Mouse (Mus musculus): ENCODE measurements around the gene Lpcat2b. TPM values are rescaled to one million over a fixed set of nuclear protein-coding genes. Genes with fewer than 3 reads are reported as not detected.

Lpcat2b gene
- total and polyA plus RNA-seq, 2 experiments: not detected

- Histone ChIP-seq H3K27me3 (ENCODE audit: control insufficient read depth, insufficient read depth, low read length) (no peaks in the 10 kb centered on the region), H3K4me1 (ENCODE audit: control insufficient read depth, insufficient read depth, low read length) (no peaks in the 10 kb centered on the region; the same call in none of the 2 replicates), H3K79me2 (ENCODE audit: control insufficient read depth, insufficient read depth, low read length) (no peaks in the 10 kb centered on the region), H3K9ac (ENCODE audit: low read depth, low read length) (no peak overlapping the region), H3K4me3 (ENCODE audit: insufficient read depth, low read depth, low read length) (no peak overlapping the region), H3K36me3 (ENCODE audit: control insufficient read depth, insufficient read depth, low read length) (no peaks in the 10 kb centered on the region), H3K27ac (replicated peaks; ENCODE audit: insufficient read depth, low read depth, low read length) (no peak overlapping the region)
- DNase-seq (ENCODE audit: extremely low read depth, low read depth, low spot score): no peak
- no peak for TF ChIP-seq CTCF (IDR thresholded peaks at IDR 0.05; ENCODE audit: low read depth, low read length)
- no peak for TF ChIP-seq POLR2A (IDR thresholded peaks at IDR 0.05; ENCODE audit: extremely low read depth, insufficient read depth, low read length)
- WGBS: 88% methylated on average over 2 of the region's 2 CpGs
Measured at GRCm38 (mm10) chr5:107412285-107412684, 19.1 kb upstream of the Lpcat2b start.

GRCm38 (mm10) chr5:107415098-107415497, 16.3 kb upstream of the Lpcat2b start:
- H3K4me3 ChIP-seq (ENCODE audit: insufficient read depth, low read depth, low read length): no peak overlapping the region
- no peak for TF ChIP-seq CTCF (IDR thresholded peaks at IDR 0.05; ENCODE audit: low read depth, low read length)
- no peak for TF ChIP-seq POLR2A (IDR thresholded peaks at IDR 0.05; ENCODE audit: extremely low read depth, insufficient read depth, low read length)
- DNase-seq (ENCODE audit: extremely low read depth, low read depth, low spot score): no peak
- no peaks in the 10 kb centered on the region for H3K27me3 ChIP-seq (ENCODE audit: control insufficient read depth, insufficient read depth, low read length)
- H3K36me3 ChIP-seq (ENCODE audit: control insufficient read depth, insufficient read depth, low read length): no peaks in the 10 kb centered on the region
- H3K9ac ChIP-seq (ENCODE audit: low read depth, low read length): no peak overlapping the region
- no peaks in the 10 kb centered on the region for H3K79me2 ChIP-seq (ENCODE audit: control insufficient read depth, insufficient read depth, low read length)
- no peaks in the 10 kb centered on the region; the same call in none of the 2 replicates for H3K4me1 ChIP-seq (ENCODE audit: control insufficient read depth, insufficient read depth, low read length)
- WGBS: 84% methylated on average over 2 of the region's 2 CpGs
- H3K27ac ChIP-seq (replicated peaks; ENCODE audit: insufficient read depth, low read depth, low read length): no peak overlapping the region

- Histone ChIP-seq H3K9ac (ENCODE audit: low read depth, low read length) (no peak overlapping the region), H3K27me3 (ENCODE audit: control insufficient read depth, insufficient read depth, low read length) (no peaks in the 10 kb centered on the region), H3K27ac (replicated peaks; ENCODE audit: insufficient read depth, low read depth, low read length) (no peak overlapping the region), H3K36me3 (ENCODE audit: control insufficient read depth, insufficient read depth, low read length) (no peaks in the 10 kb centered on the region), H3K79me2 (ENCODE audit: control insufficient read depth, insufficient read depth, low read length) (no peaks in the 10 kb centered on the region), H3K4me3 (ENCODE audit: insufficient read depth, low read depth, low read length) (no peak overlapping the region), H3K4me1 (ENCODE audit: control insufficient read depth, insufficient read depth, low read length) (no peaks in the 10 kb centered on the region)
- DNase-seq (ENCODE audit: extremely low read depth, low read depth, low spot score): no peak
- no peak for TF ChIP-seq CTCF (IDR thresholded peaks at IDR 0.05; ENCODE audit: low read depth, low read length)
- TF ChIP-seq POLR2A (IDR thresholded peaks at IDR 0.05; ENCODE audit: extremely low read depth, insufficient read depth, low read length): no peak
- 14% methylated on average over 1 of the region's 1 CpGs for WGBS
Measured at GRCm38 (mm10) chr5:107421676-107422075, 9.7 kb upstream of the Lpcat2b start.

GRCm38 (mm10) chr5:107434001-107434400, 2.7 kb downstream of the Lpcat2b start:
- TF ChIP-seq CTCF (IDR thresholded peaks at IDR 0.05; ENCODE audit: low read depth, low read length): no peak
- TF ChIP-seq POLR2A (IDR thresholded peaks at IDR 0.05; ENCODE audit: extremely low read depth, insufficient read depth, low read length): no peak
- WGBS: 88% methylated on average over 5 of the region's 5 CpGs
- DNase-seq (ENCODE audit: extremely low read depth, low read depth, low spot score): no peak
- H3K79me2 ChIP-seq (ENCODE audit: control insufficient read depth, insufficient read depth, low read length): no peaks in the 10 kb centered on the region
- no peak overlapping the region for H3K27ac ChIP-seq (replicated peaks; ENCODE audit: insufficient read depth, low read depth, low read length)
- peaks cover 5% of the 10 kb centered on the region; the same call in 1 of the 2 replicates for H3K4me1 ChIP-seq (ENCODE audit: control insufficient read depth, insufficient read depth, low read length)
- H3K36me3 ChIP-seq (ENCODE audit: control insufficient read depth, insufficient read depth, low read length): no peaks in the 10 kb centered on the region
- H3K9ac ChIP-seq (ENCODE audit: low read depth, low read length): no peak overlapping the region
- no peaks in the 10 kb centered on the region for H3K27me3 ChIP-seq (ENCODE audit: control insufficient read depth, insufficient read depth, low read length)
- H3K4me3 ChIP-seq (ENCODE audit: insufficient read depth, low read depth, low read length): no peak overlapping the region

- no peaks in the 10 kb centered on the region for H3K36me3 ChIP-seq (ENCODE audit: control insufficient read depth, insufficient read depth, low read length)
- H3K4me1 ChIP-seq (ENCODE audit: control insufficient read depth, insufficient read depth, low read length): peaks cover 5% of the 10 kb centered on the region; the same call in 1 of the 2 replicates
- no peaks in the 10 kb centered on the region for H3K27me3 ChIP-seq (ENCODE audit: control insufficient read depth, insufficient read depth, low read length)
- H3K9ac ChIP-seq (ENCODE audit: low read depth, low read length): no peak overlapping the region
- 87% methylated on average over 6 of the region's 6 CpGs for WGBS
- no peaks in the 10 kb centered on the region for H3K79me2 ChIP-seq (ENCODE audit: control insufficient read depth, insufficient read depth, low read length)
- DNase-seq (ENCODE audit: extremely low read depth, low read depth, low spot score): no peak
- no peak for TF ChIP-seq POLR2A (IDR thresholded peaks at IDR 0.05; ENCODE audit: extremely low read depth, insufficient read depth, low read length)
- no peak for TF ChIP-seq CTCF (IDR thresholded peaks at IDR 0.05; ENCODE audit: low read depth, low read length)
- H3K4me3 ChIP-seq (ENCODE audit: insufficient read depth, low read depth, low read length): no peak overlapping the region
- H3K27ac ChIP-seq (replicated peaks; ENCODE audit: insufficient read depth, low read depth, low read length): no peak overlapping the region
Measured at GRCm38 (mm10) chr5:107436185-107436584, 4.8 kb downstream of the Lpcat2b start.

GRCm38 (mm10) chr5:107436587-107437209, 5.3 kb downstream of the Lpcat2b start:
- WGBS: 89% methylated on average over 6 of the region's 6 CpGs
- TF ChIP-seq CTCF (IDR thresholded peaks at IDR 0.05; ENCODE audit: low read depth, low read length) (no peak), POLR2A (IDR thresholded peaks at IDR 0.05; ENCODE audit: extremely low read depth, insufficient read depth, low read length) (no peak)
- H3K4me3 ChIP-seq (ENCODE audit: insufficient read depth, low read depth, low read length): no peak overlapping the region
- no peaks in the 10 kb centered on the region for H3K36me3 ChIP-seq (ENCODE audit: control insufficient read depth, insufficient read depth, low read length)
- H3K4me1 ChIP-seq (ENCODE audit: control insufficient read depth, insufficient read depth, low read length): peaks cover 5% of the 10 kb centered on the region; the same call in 1 of the 2 replicates
- H3K79me2 ChIP-seq (ENCODE audit: control insufficient read depth, insufficient read depth, low read length): no peaks in the 10 kb centered on the region
- no peaks in the 10 kb centered on the region for H3K27me3 ChIP-seq (ENCODE audit: control insufficient read depth, insufficient read depth, low read length)
- no peak overlapping the region for H3K9ac ChIP-seq (ENCODE audit: low read depth, low read length)
- DNase-seq (ENCODE audit: extremely low read depth, low read depth, low spot score): peak; percentile 19
- no peak overlapping the region for H3K27ac ChIP-seq (replicated peaks; ENCODE audit: insufficient read depth, low read depth, low read length)

All from liver, adult 2 months (tissue).